Mouse (Mus musculus) MN1 (cell line): ENCODE measurements at regions not wholly inside any gene's neighbourhood (a gene's known extent, or its start where the extent isn't known, plus 50 kb on each side); places are given as distances from the start of the nearest gene placed in this dataset.

Source experiments
- DNase-seq: peaks from one replicate; pipeline ENCODE4 v3.0.0-alpha.2; 2016; ENCODE audit warnings: low spot score

DNA sequence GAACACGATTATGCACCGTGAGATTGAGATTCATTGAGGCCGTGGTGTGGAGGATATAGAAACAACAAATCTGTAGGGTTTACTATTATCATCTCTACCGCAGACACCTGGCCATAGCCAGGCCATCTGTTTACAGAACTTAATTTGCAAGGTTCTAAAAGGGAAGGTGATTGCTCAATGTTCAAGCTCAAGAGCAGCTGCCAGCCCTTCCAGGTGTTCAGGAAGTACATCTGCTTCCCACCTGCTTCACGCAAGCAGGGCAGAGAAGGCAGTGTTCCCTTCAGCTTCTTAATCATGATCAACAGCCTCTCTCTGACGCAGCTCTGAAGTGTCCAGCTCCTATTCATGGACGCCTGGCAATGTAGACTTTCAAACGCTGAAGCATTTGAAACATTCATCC lies 202.4 kb upstream of the Prdm1 start:
- DNase-seq = no peak

DNA sequence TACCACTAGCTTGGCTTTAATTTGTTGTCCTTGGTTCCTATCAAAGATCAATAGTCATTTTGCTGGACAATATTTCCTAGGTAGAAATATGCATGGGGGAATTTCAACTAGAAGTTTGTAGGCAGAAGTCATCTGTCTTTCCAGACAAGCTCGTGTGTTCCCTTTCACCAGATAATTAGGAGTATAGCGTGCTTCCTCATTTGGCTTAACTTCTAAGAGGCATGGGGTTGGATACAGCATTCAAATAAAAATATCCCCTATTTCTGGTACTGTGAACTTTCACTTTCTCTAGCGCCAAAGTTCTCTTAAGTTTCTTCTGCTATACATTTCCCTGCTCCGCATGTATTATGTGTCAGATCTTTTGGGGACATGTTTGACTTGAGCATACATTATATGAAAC lies 200.7 kb upstream of the Prdm1 start:
- DNase-seq = no peak

DNA sequence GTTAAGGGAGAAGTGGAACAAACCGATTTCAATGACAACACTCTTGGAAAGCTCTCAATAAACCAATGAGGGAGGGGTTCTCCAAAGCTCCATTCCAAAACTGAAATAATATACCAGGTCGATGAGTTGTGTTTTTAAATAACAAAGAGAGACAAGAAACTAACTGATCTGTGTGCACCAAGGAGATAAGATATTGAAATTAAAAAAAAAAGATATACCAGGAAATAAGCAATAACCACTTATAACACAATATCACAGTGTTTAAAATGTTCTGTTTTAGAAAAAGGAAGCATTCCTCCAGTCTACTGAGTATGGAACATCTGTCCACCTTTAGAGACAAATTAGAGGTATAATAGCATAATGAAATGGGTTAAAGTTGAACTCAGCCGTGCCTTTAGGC lies 196.3 kb upstream of the Prdm1 start:
- no peak for DNase-seq

DNA sequence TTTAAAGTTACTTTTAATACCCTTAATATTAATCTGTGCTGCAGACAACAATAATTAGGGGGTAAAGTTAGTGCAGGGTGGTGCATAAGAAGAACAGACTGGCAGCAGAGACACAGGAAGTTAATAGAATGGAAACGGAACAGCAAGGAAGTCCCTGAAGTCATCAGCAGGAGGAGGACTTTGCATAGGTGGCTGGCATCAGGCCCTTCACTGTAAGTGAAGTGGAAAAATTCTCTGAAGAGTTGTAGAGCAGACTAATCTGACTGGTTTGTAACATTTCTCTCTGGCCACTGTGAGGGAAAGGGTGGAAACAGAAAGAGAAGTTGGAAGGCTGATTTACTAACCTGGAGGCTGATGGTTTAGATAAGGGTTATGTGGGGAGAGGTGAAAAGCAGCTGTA lies 195.5 kb upstream of the Prdm1 start:
- no peak for DNase-seq

DNA sequence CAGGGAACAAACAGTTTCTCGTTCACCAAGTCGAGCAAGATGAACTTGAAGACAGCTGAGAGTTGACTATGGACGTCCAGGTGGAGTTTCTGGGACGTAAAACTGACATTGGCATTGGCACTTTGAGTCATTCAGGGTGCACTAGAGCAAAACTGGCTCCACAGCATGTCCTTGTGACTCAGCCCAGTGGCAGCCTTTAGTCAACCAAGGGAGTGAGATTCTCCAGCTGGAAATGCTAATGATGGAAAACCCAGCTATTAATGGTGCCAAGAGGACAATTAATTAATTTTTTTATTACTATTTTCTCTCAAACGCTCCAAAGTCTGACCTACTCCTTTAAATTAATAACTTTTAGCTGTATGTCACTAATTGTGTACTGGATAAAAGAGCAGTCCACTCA lies 195.0 kb upstream of the Prdm1 start:
- DNase-seq = no peak

DNA sequence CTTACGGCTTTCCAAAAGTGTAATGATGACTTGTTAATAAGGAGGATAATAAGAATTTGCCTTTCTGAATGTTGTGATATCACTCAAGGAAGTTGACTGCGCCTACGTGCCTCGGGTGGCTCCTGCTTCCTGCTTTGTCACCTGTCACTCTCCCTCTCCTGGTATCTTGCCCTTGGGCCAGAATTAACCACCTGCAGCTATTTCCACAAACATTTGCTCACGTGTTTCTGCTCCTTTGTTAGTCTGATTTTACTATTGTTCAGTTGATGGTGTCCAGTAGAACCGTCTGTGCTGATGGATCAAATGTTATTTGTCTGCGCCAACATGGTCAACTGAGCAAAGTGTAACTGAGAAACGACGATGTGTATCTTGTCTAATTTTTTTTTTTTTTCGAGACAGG lies 193.4 kb upstream of the Prdm1 start:
- DNase-seq = no peak

DNA sequence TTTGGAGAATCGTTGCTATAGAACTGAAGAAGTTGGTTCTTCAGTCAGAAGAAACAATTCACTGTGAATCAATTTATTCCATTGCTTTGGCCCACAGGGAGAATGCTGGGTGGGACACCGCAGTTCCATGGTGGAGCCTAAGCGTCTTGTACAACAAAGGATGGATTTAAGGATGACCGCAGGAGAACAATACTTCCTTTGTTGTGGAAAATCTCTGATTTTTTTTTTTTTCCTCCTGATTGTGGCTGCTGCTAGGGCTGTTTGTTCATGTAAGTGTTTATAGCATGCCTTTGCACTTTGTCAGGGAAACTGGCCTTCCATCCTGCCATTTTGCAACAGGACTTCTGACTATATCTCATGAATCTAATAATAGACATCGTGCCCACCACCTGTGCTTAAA lies 188.3 kb upstream of the Prdm1 start:
- no peak for DNase-seq

DNA sequence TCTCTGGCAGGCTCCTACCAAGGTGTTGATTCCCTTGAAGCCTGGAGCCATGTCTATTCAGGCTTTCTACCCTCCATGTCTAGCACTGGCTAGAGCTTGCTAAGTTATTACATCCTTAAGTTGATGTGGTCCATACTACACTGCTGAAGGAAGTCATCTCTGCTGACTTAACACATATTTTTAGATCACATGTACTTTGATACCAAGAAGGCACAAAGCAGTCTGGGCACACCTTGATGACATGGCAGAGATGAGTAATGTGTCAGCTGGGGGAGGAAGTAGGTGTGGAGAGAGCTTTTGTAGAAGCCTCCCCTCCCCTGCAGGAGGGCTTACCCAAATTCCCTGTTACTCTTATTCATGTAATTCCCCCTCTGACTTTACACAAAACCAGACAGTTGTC lies 187.6 kb upstream of the Prdm1 start:
- DNase-seq = no peak

DNA sequence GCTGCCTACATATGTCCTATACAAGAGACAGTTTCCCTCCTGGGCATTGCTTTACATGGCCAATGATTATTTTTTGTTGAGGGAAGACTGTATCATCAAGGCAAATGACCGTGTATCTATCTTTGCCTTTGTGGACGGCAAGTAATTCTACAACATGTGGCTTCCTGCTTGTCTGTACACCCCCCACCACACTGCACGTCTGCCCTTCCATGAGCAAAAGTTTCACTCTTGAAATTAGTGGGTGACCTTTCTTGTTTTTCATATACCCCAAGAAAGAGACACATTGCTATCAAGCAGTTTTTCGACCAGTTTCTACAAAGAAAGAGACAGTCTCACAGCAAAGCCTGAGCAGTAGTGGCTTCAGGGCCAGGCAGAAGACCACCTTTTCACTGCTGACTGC lies 180.5 kb upstream of the Prdm1 start:
- no peak for DNase-seq

DNA sequence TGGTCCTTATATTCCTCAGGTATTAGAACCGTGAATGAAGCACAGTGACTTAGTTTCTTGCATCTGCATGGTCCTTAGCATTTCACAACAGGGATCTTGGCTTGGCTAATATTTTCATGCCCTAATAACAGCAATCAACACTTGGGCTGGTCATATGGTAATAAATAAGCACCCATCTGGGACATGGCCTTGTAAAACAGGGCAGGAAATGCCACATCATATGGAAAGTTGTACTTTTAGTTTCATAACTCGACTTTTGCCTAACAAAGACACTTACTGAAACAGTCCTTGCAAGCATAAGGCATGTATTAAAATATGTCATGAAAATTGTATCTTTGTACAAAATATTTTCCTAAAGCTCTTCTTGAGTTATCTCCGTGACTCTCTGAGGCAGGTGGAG lies 175.8 kb upstream of the Prdm1 start:
- no peak for DNase-seq

DNA sequence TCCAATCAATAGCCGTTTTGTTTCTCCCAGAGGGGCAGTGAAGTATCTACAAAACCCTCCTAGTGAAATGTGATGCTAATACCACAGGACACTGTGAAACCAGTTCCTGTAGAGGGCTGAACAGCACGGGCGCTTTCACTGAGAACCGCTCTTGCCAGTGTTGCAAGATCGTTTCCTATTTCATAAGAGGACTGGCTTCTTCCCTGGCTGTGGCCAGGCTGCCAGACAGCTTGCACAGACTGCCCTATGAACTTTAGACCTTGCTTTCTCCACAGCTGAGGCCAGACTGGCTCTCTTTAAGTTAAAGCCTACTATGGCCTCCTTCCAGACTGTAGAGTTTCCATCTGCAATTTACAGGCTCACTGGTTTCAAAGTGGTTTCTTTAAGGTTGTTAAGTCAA lies 173.8 kb upstream of the Prdm1 start:
- no peak for DNase-seq

DNA sequence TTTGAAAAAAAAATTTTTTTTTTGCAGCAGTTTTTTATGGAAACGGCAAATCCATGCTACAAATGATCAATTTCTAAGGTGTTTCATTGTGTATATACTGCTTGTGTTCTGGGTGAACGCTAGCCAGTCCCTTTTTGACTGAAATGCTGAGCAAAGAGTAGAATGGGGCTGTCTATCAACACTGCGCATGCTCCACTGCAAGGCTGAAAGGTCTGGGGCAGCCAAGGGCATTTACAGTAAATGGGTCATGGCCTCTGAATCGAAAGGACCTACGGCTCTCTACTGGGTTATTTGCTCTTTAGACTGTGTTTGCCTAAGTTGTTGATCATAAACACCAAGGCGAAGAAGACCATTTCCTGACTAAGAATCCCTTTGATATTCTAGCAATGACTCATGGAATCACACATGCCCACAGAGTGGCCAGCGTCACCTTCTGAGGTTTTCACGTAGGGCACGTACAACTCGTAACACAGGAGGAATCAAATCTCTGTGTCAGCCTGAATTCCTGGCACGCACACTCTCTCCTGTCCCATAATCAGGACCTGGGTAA lies 171.8 kb upstream of the Prdm1 start:
- no peak for DNase-seq

DNA sequence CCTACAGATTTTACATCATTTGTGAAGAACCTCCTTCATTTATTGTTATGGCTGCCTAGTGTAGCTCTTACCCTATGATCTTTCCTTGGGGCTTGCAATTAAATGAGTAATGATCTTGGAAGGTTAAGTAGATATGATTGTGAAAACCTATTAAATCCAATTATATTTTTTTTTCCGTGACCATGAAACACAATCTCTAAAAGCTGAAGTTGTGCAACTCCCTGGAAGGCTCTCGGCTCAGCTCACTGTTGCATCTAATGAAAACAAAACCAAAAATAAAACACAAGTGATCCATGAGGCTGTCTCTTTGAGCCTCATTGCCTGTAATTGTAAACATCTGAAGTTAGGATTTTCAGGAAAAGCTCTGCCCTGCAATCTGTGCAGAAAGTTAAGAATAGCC lies 169.7 kb upstream of the Prdm1 start:
- no peak for DNase-seq

DNA sequence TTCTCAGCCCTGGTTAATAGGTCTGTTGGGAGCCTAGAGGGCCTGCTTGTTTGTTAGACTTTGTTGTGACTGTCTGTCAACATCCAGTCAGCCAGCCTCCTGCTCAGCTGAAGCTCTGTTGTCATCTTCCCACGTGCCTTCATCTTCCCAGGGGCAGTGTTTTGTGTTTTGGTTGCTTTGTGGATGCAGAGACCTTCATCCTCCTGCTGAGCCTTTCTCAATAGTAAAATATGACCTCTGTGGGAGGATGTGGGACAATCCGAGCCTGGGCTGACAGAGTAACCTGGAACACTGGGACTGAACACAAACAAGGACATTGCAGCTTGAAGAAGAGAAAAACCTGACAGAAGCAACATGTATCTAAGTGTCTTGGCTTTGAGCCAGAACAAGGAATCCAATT lies 168.7 kb upstream of the Prdm1 start:
- no peak for DNase-seq

DNA sequence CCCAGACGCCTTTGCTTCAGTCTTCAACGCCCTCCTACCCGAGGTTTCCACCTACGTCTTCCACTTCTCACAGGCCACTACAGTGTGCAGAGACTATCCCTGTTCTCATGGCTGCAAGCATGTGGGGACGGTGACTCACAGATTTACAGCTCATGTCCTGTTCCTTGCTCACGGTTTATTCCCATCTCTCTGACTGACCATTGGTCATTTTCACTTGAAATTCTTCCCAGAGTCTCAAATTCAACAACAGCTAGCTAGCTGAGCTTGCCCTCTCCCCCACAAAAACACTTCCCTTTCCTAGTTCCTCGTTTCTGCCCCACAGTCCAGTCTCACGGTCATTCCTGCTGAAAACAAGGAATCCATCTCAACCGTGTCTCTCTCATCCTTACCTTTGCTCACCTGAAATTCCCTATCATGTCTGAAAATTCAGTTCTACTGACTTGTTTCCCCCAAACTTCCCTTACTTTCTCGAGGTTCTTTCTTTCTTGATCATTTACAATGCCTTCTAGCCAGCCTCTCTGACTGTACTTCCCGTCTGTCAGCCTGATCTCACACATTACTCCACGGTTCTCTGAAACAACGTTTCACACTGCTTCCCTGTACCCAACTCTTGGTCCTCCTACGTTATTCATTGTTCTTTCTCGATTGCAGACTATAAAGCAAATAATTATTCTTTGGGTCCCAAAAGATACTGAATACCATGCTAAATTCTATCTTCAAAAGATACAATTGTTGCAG lies 163.5 kb upstream of the Prdm1 start:
- no peak for DNase-seq

DNA sequence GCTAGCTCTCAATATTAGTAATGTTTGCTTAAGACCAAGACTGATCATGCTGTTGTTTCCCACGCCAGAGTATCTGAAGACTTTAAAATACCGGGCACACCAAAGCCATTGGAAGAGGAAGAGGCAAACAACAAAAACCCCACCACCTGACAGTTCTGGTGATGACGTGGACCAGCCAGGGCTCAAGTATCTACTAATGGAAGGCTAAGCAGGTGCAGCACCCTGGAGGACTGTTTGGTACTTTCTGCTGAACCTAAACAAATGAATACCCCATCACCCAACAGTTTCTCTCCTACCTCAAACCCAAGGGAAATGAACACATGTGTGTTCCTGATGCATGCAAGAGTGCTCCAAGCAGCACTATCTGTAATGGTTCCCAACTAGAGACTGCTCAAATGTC lies 160.3 kb upstream of the Prdm1 start:
- no peak for DNase-seq

DNA sequence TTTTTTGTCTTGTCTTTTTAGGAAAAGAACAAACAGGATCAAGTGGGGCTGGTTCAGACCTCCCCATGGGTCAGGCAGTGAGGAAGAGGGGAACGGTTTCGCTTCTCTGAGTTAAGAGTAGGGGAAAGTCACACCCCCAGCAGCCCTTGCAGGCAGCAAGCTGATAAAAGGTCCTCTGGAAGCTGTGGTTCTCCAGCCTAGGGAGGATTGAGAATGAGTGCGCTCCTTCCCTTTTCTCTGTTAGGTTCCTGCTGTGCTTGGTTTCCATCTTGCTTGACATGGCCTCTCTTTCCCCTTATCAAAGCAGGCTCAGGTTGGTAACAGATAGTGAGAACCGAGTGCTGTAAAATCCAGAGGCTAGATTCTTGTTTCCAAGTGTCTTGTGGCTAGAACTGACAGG lies 157.8 kb upstream of the Prdm1 start:
- DNase-seq = no peak

DNA sequence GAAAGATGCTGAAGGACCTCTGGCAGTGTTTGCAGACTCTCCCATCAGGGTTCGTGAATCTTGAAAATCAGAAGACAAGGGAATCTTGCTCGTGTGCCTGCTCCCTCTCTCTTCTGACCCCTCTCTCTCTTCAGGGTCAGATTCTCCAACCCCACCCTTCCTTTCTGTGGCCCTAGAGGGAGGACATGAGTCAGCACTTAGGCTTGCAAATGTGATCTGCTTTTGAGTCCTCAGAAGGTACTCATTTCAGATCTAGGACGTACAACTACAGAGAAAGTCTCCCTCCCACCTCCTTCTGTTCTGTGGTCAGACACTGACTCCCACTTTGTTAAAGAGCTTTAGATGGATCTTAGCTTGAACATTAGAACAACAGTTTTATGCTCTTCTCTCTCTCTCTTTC lies 156.9 kb upstream of the Prdm1 start:
- DNase-seq = no peak

DNA sequence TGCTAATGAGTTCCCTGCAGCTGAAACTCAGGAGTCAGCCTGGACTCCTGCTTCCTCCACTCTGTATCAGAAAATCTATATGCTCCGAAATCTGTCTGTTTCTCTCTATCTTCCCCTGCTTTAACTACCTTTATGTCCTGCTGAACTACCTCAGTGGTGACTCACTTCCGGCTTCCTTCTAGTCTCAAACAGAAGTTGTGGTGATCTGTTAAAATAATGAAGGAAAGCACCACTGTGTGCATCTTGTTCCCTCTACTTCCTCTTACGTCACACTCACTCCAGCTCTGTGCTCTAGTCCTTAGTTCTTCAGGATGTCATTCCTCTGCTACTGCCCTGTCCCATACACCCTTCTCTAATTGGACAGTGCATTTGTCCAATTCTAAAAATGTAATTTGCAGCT lies 148.2 kb upstream of the Prdm1 start:
- DNase-seq = no peak

DNA sequence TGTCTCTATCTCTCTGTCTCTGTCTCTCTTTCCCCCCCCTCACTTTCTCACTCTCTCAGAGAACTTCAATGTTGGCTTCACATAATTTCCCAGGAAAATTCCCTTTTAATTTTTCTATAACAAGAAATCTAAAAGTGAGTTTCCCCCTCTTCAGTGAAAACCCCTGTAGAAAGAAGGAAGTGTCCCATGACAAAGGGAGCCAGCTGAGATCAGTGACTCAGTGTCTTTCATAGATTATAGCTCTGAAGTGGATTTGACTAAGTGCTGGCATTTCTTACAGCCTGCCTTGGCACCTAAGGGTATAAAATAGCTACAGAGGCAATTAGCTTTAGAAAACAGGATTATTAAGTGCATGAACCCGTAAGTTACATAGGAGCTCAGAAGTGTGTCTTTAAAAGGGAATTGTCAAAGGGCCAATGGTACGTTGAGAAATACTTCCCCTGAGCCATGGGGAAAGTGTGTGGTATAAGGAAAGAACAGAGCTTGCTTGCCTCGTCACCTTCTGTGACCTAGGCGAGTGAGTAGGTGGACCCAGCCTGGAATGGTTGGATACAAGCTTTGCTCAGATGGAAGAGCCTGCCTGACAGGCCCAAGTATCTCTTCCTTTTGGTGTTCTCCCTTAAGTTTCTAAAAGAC lies 137.3 kb upstream of the Prdm1 start:
- DNase-seq = no peak

DNA sequence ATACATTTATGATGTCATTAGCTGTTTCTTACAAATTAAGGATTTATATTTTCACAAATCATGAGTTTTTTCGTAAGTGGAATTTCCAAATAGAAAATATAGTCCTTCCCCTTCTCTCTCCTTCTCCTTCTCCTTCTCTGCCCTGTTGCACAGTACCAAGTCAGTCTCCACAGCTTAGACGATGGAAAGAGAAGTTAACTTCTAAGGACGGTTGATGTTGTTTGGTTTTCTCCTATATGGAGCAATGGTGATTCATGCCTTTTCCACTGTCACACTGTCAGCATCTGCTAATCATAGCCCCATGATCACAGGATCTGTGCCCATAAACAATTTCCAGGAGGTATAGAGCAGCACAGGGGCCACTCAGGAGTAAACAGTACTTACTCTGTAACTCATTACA lies 131.2 kb upstream of the Prdm1 start:
- DNase-seq = no peak

DNA sequence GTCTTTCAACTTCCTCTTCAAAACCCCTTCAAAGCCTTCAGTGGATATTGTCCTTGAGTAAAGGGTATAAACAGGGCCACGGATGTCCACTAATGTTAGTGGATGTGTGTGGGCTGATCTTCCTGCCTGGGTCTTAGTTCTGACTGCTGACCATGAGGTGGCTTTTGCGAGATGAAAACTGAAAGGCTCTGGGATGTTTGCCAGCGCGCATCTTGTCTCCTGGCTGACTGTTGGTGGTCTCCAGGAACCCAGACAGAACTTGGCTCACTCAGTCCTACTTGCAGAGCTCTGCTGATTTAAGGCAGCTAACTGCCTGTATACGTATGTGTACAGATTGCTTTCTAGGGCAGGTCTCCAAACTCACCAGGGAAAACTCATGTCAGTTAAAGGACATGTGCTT lies 125.5 kb upstream of the Prdm1 start:
- no peak for DNase-seq

DNA sequence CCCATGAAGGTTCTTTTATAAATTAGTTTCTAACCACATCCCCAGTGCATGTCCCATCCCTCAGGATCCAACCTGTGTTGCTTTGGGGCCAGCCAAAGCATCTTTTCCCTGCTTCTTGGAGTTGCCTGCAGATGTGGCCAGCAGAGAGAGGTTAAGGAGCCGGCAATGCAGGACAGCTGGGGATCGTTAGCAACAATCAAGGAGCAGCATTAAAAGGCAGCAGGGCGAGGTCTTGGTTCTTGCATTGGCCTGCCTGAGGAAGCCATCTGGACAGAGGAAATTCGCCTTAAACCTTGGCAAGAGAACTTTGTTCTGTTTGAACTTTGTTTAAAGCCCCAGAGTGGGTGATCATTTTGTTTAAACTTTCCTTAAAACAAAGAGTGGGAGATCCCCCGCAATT lies 118.7 kb upstream of the Prdm1 start:
- no peak for DNase-seq

DNA sequence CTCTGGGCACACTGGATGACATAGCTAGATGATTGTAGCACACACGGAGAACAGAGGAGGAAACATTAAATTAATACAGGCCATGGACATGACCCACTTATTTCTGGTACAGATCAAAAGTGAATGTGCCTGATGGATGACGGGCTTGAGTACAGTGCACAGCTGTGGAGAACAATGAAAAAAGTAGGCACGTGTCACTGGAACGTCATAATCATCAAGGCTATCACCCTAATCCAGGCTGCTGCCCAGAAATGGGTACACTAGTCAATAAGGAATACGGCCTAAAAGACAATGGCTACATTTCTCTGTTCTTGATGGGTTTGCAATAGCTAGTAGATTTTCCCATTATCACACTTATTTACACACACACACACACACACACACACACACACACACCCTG lies 118.3 kb upstream of the Prdm1 start:
- DNase-seq = no peak
